Mouse (Mus musculus): ENCODE measurements around the gene Crkl.

DNA sequence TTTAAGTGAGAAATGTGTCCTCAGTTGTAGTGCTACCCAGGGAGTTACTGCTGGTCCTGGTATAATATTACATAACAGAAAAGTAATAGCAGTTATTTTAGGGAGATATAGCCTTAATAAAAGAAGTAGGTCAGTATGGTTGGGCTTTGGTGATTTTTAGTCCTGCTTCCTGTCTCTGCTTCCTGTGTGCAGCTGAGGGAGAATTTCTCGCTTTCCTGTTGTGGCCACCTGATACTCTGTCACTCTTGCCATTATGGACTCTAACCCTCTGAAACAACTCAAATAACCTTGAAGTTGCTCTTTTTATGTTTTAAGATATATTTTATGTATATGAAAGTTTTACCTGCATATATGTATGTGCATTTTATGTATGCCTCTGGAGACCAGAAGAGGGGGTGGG, 9.8 kb downstream of the Crkl start:
- TF ChIP-seq CTCF (IDR thresholded peaks at IDR 0.05; ENCODE audit: extremely low read depth, insufficient read length, insufficient replicate concordance, low read depth, low read length) (no peak), POLR2A (IDR thresholded peaks at IDR 0.05; ENCODE audit: low read depth, low read length) (no peak)
